Mouse (Mus musculus): ENCODE measurements around the gene Ccdc106. TPM values are rescaled to one million over a fixed set of nuclear protein-coding genes. Genes with fewer than 3 reads are reported as not detected.
"Not testable (repeated sequence)": the region's sequence is repeated elsewhere in the genome, so short reads cannot be mapped to it uniquely, and the experiment has no call there.

Gene Ccdc106
- total RNA-seq, 2 experiments from 2014 or later: 57.3 to 59.7 TPM

- DNase-seq (ENCODE audit: low spot score in 2 of 2): peak; percentile 79 to 92
Measured at GRCm38 (mm10) chr7:5015118-5016001, 5.0 kb upstream of the Ccdc106 start, which contains the start of gene Gm44973. Gm44973 (plus strand) TSS chr7:5015496.

- DNase-seq (ENCODE audit: low spot score in 2 of 2): no peak
Measured at GRCm38 (mm10) chr7:5016057-5016456, 4.3 kb upstream of the Ccdc106 start.

GRCm38 (mm10) chr7:5016920-5017319 lies 3.4 kb upstream of the Ccdc106 start:
- no peak for DNase-seq (ENCODE audit: low spot score in 2 of 2)

GRCm38 (mm10) chr7:5017352-5017751 lies 3.0 kb upstream of the Ccdc106 start:
- no peak for DNase-seq (ENCODE audit: low spot score in 2 of 2)

GRCm38 (mm10) chr7:5017931-5018330 lies 2.4 kb upstream of the Ccdc106 start:
- no peak for DNase-seq (ENCODE audit: low spot score in 2 of 2)

GRCm38 (mm10) chr7:5019576-5019975 lies 777 bp upstream of the Ccdc106 start:
- DNase-seq (ENCODE audit: low spot score in 2 of 2): not testable (repeated sequence)

GRCm38 (mm10) chr7:5020685-5021084 lies 332 bp downstream of the Ccdc106 start:
- DNase-seq (ENCODE audit: low spot score in 2 of 2): no peak

GRCm38 (mm10) chr7:5021197-5021596 lies 844 bp downstream of the Ccdc106 start:
- no peak for DNase-seq (ENCODE audit: low spot score in 2 of 2)

GRCm38 (mm10) chr7:5029543-5029942 lies 9.2 kb downstream of the Ccdc106 start:
- no peak for DNase-seq (ENCODE audit: low spot score in 2 of 2)

GRCm38 (mm10) chr7:5029946-5030345 lies 9.6 kb downstream of the Ccdc106 start:
- no peak for DNase-seq (ENCODE audit: low spot score in 2 of 2)

- DNase-seq (ENCODE audit: low spot score in 2 of 2): no peak
Measured at GRCm38 (mm10) chr7:5030554-5031275, 10.4 kb downstream of the Ccdc106 start.

GRCm38 (mm10) chr7:5031496-5031895 lies 11.1 kb downstream of the Ccdc106 start:
- no peak for DNase-seq (ENCODE audit: low spot score in 2 of 2)

GRCm38 (mm10) chr7:5033818-5034217 lies 13.5 kb downstream of the Ccdc106 start, which contains the start of gene 4632433K11Rik:
4632433K11Rik (plus strand) TSS chr7:5034118.
- no peak for DNase-seq (ENCODE audit: low spot score in 2 of 2)

GRCm38 (mm10) chr7:5035628-5036027 lies 15.3 kb downstream of the Ccdc106 start:
- DNase-seq (ENCODE audit: low spot score in 2 of 2): no peak

GRCm38 (mm10) chr7:5036136-5036535 lies 15.8 kb downstream of the Ccdc106 start:
- no peak for DNase-seq (ENCODE audit: low spot score in 2 of 2)

GRCm38 (mm10) chr7:5037026-5037425 lies 16.7 kb downstream of the Ccdc106 start:
- no peak for DNase-seq (ENCODE audit: low spot score in 2 of 2)

- DNase-seq (ENCODE audit: low spot score in 2 of 2): no peak
Measured at GRCm38 (mm10) chr7:5037467-5037866, 17.1 kb downstream of the Ccdc106 start.

GRCm38 (mm10) chr7:5038109-5038732 lies 17.9 kb downstream of the Ccdc106 start, which contains the start of gene Zfp784:
Zfp784 (minus strand) TSS chr7:5038446.
- DNase-seq (ENCODE audit: low spot score in 2 of 2): peak; percentile 87 to 91

- DNase-seq (ENCODE audit: low spot score in 2 of 2): no peak
Measured at GRCm38 (mm10) chr7:5038940-5039339, 18.6 kb downstream of the Ccdc106 start.

- DNase-seq (ENCODE audit: low spot score in 2 of 2): no peak
Measured at GRCm38 (mm10) chr7:5044981-5045380, 24.6 kb downstream of the Ccdc106 start.

- no peak for DNase-seq (ENCODE audit: low spot score in 2 of 2)
Measured at GRCm38 (mm10) chr7:5046112-5046511, 25.8 kb downstream of the Ccdc106 start.

- no peak for DNase-seq (ENCODE audit: low spot score in 2 of 2)
Measured at GRCm38 (mm10) chr7:5047313-5047712, 27.0 kb downstream of the Ccdc106 start.

Measured in left cerebral cortex, adult 18-20 months (tissue).